Mouse (Mus musculus): ENCODE results near the gene Lypd6b. TPM values are rescaled to one million over a fixed set of nuclear protein-coding genes. Genes with fewer than 3 reads are reported as not detected.

The Lypd6b gene
- polyA plus RNA-seq, 1 experiment from 2014 or later: 6.8 TPM

- Histone ChIP-seq H3K27ac (replicated peaks) (no peak overlapping the region), H3K27me3 (no peaks in the 10 kb centered on the region), H3K9me3 (no peaks in the 10 kb centered on the region), H3K36me3 (no peaks in the 10 kb centered on the region), H3K4me1 (replicated peaks) (peaks cover 13% of the 10 kb centered on the region; the same call in 1 of the 2 replicates), H3K4me2 (no peak overlapping the region), H3K4me3 (no peak overlapping the region), H3K9ac (no peak overlapping the region)
- 25% methylated on average over 4 of the region's 4 CpGs for WGBS
- no peak for ATAC-seq (ENCODE audit: low read depth)
Measured at GRCm38 (mm10) chr2:49811871-49812363, 24.4 kb downstream of the Lypd6b start.

GRCm38 (mm10) chr2:49813151-49813550 lies 25.7 kb downstream of the Lypd6b start:
- Histone ChIP-seq H3K4me2 (no peak overlapping the region), H3K4me3 (no peak overlapping the region), H3K27ac (replicated peaks) (no peak overlapping the region), H3K27me3 (no peaks in the 10 kb centered on the region), H3K9ac (no peak overlapping the region), H3K36me3 (no peaks in the 10 kb centered on the region), H3K9me3 (no peaks in the 10 kb centered on the region), H3K4me1 (replicated peaks) (peaks cover 13% of the 10 kb centered on the region; the same call in 1 of the 2 replicates)
- 76% methylated on average over 4 of the region's 4 CpGs for WGBS
- ATAC-seq (ENCODE audit: low read depth): no peak

- Histone ChIP-seq H3K4me1 (replicated peaks) (peaks cover 13% of the 10 kb centered on the region; the same call in 1 of the 2 replicates), H3K27ac (replicated peaks) (no peak overlapping the region), H3K4me3 (no peak overlapping the region), H3K4me2 (no peak overlapping the region), H3K27me3 (no peaks in the 10 kb centered on the region), H3K9ac (no peak overlapping the region), H3K36me3 (no peaks in the 10 kb centered on the region), H3K9me3 (no peaks in the 10 kb centered on the region)
- ATAC-seq (ENCODE audit: low read depth): no peak
- 86% methylated on average over 6 of the region's 6 CpGs for WGBS
Measured at GRCm38 (mm10) chr2:49814011-49814410, 26.5 kb downstream of the Lypd6b start.

- H3K4me3 ChIP-seq: no peak overlapping the region
- ATAC-seq (ENCODE audit: low read depth): no peak
- no peaks in the 10 kb centered on the region; the same call in 1 of the 2 replicates for H3K27me3 ChIP-seq
- no peak overlapping the region for H3K27ac ChIP-seq (replicated peaks)
- no peaks in the 10 kb centered on the region for H3K9me3 ChIP-seq
- no peaks in the 10 kb centered on the region for H3K36me3 ChIP-seq
- H3K9ac ChIP-seq: no peak overlapping the region
- peaks cover 13% of the 10 kb centered on the region; the same call in 1 of the 2 replicates for H3K4me1 ChIP-seq (replicated peaks)
- whole genome bisulfite sequencing: 85% methylated on average over 3 of the region's 3 CpGs
- no peak overlapping the region for H3K4me2 ChIP-seq
Measured at GRCm38 (mm10) chr2:49815696-49816320, 28.3 kb downstream of the Lypd6b start.

DNA sequence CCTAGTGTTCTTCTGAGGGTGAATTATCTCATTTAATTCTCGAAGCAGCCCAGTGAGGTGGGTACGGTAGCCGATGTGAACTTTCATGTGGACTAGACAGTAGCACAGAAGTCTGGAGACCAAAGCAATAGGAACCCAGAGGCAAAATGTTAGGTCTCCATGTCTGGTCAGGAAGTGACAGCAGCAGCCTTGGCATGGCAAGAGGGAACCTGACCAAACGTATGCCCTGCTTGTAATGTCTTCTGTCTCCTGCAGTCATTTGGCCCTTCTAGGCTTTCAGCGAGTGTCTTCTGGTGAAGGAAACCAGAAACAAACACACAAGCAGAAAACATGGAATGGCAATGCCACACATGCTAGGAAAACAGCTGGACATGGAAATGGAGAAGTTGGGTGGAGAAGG lies 29.1 kb downstream of the Lypd6b start:
- no peak overlapping the region for H3K27ac ChIP-seq (replicated peaks)
- H3K4me2 ChIP-seq: no peak overlapping the region
- peaks cover 8% of the 10 kb centered on the region; the same call in 1 of the 2 replicates for H3K4me1 ChIP-seq (replicated peaks)
- H3K9me3 ChIP-seq: no peaks in the 10 kb centered on the region
- H3K36me3 ChIP-seq: no peaks in the 10 kb centered on the region
- H3K4me3 ChIP-seq: no peak overlapping the region
- no peak overlapping the region for H3K9ac ChIP-seq
- no peak for ATAC-seq (ENCODE audit: low read depth)
- WGBS: 88% methylated on average over 5 of the region's 5 CpGs
- no peaks in the 10 kb centered on the region; the same call in 1 of the 2 replicates for H3K27me3 ChIP-seq

DNA sequence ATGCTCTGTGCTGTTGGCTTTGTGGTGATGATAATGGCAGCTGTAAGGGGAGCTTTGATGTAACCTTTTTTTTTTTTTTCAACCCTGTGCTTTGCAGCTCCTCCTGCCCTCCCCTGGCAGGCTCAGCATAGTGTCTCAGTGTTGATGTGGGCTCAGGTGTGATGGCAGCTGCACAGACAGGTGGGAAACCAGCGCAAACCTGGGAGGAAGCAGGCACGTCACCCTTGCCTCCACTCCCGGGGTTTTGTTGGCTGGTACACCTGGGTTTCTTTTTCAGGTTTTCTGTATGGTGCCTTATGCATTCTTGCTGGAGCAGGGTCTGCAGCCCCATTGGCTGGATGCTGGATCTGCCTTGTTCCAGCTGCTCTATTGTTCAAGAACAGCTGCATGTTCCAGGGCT lies 29.7 kb downstream of the Lypd6b start:
- ATAC-seq (ENCODE audit: low read depth): no peak
- Histone ChIP-seq H3K9ac (no peak overlapping the region), H3K4me2 (no peak overlapping the region), H3K9me3 (no peaks in the 10 kb centered on the region), H3K27ac (replicated peaks) (no peak overlapping the region), H3K36me3 (no peaks in the 10 kb centered on the region), H3K4me3 (no peak overlapping the region), H3K4me1 (replicated peaks) (peaks cover 2% of the 10 kb centered on the region; the same call in 1 of the 2 replicates), H3K27me3 (no peaks in the 10 kb centered on the region; the same call in 1 of the 2 replicates)
- 96% methylated on average over 3 of the region's 3 CpGs for WGBS

DNA sequence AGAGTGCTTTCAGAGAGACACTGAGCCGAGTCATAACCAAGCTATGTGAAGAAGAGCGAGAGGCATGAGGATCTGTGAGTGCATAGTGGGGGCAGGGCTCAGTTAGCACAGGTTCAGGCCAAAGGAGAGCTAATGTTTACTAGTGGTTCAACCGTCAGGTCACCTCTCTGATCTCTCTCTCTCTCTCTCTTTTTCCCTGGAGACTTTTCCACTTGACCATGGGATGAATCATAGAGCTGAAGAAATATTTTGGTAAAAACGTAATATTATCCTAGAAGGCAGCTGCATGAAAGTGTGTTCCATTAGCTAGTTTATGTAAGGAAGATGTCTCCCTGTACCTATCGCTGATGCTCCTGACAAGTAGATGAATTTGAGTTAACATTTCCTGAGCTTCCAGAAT lies 30.6 kb downstream of the Lypd6b start:
- no peak overlapping the region for H3K27ac ChIP-seq (replicated peaks)
- H3K9me3 ChIP-seq: no peaks in the 10 kb centered on the region
- H3K36me3 ChIP-seq: no peaks in the 10 kb centered on the region
- H3K27me3 ChIP-seq: no peaks in the 10 kb centered on the region; the same call in 1 of the 2 replicates
- no peak overlapping the region for H3K9ac ChIP-seq
- WGBS: 88% methylated on average over 5 of the region's 5 CpGs
- no peak overlapping the region for H3K4me3 ChIP-seq
- no peak overlapping the region for H3K4me2 ChIP-seq
- H3K4me1 ChIP-seq (replicated peaks): no peaks in the 10 kb centered on the region
- ATAC-seq (ENCODE audit: low read depth): no peak

DNA sequence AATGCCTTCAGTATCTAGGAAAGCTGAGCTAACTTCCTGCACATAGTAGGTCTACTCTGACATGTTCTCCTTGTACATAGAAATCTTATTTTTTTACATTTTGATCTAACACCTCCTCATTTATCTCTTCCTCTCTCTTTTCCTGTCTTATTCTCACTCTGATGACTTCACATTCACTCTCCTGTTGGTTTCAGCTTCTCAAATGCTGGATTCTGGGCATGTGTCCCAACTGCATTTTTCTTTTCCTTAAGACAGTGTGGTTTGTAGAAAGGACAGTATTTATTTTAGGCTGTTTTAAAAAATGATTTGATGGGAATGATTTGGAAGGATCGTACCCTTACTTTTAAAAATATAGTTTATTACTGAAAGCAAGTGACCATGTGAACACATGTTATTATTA lies 34.8 kb downstream of the Lypd6b start:
- WGBS: 100% methylated on average over 1 of the region's 1 CpGs
- no peak overlapping the region for H3K9ac ChIP-seq
- H3K4me2 ChIP-seq: no peak overlapping the region
- no peak for ATAC-seq (ENCODE audit: low read depth)
- H3K27me3 ChIP-seq: no peaks in the 10 kb centered on the region; the same call in 1 of the 2 replicates
- H3K27ac ChIP-seq (replicated peaks): no peak overlapping the region
- no peaks in the 10 kb centered on the region for H3K9me3 ChIP-seq
- H3K4me3 ChIP-seq: no peak overlapping the region
- no peaks in the 10 kb centered on the region for H3K4me1 ChIP-seq (replicated peaks)
- no peaks in the 10 kb centered on the region for H3K36me3 ChIP-seq

DNA sequence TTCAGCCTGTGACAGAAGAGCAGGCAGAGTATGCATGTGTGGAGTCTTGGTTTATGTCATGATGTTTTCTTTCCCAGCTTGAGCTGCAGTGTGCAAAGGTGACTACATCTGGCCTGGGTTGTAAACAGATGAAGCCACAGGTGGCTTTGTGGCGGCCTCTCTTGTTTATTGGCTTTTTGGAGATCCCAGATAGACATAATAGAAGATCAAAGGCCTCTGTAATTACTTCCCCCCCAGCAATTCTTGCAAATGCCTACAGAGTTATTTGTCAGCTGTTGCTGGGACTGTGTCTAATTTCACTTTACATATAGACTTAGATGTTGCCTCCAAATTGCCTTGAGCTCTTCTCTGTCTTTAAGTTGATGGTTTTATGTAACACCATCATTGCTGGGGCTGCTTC lies 38.1 kb downstream of the Lypd6b start:
- 12% methylated on average over 1 of the region's 1 CpGs for WGBS
- peaks cover 4% of the 10 kb centered on the region; the same call in 1 of the 2 replicates for H3K4me1 ChIP-seq (replicated peaks)
- ATAC-seq (ENCODE audit: low read depth): no peak
- no peak overlapping the region for H3K9ac ChIP-seq
- no peak overlapping the region for H3K4me3 ChIP-seq
- H3K9me3 ChIP-seq: no peaks in the 10 kb centered on the region
- no peak overlapping the region for H3K4me2 ChIP-seq
- no peaks in the 10 kb centered on the region for H3K36me3 ChIP-seq
- H3K27ac ChIP-seq (replicated peaks): no peak overlapping the region
- H3K27me3 ChIP-seq: no peaks in the 10 kb centered on the region

GRCm38 (mm10) chr2:49827756-49828155 lies 40.3 kb downstream of the Lypd6b start:
- Histone ChIP-seq H3K27me3 (no peaks in the 10 kb centered on the region), H3K9me3 (no peaks in the 10 kb centered on the region), H3K27ac (replicated peaks) (no peak overlapping the region), H3K4me2 (no peak overlapping the region), H3K36me3 (no peaks in the 10 kb centered on the region), H3K4me3 (no peak overlapping the region), H3K9ac (no peak overlapping the region), H3K4me1 (replicated peaks) (peaks cover 4% of the 10 kb centered on the region; the same call in 1 of the 2 replicates)
- WGBS: 16% methylated on average over 4 of the region's 4 CpGs
- ATAC-seq (ENCODE audit: low read depth): no peak

DNA sequence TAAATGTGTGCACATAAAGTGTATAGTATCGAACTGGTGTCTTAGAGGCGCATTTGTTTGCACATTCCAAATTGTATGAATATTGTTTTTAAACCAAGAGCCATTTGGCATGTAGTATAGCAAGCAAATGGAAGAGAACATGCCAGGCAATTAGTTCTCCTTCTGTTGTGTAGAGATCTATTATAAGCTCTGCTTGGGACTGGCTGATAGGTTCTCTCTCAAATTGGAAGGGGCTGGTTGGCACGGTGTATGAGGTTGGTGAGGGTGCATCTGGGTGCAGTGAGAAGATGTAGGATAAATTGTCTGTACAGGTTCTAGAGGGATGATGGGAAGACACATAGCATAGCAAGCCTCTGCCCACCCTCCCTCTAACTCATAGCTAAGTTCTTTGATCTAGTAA lies 42.9 kb downstream of the Lypd6b start:
- Histone ChIP-seq H3K27ac (replicated peaks) (no peak overlapping the region), H3K36me3 (no peaks in the 10 kb centered on the region), H3K27me3 (no peaks in the 10 kb centered on the region), H3K9me3 (no peaks in the 10 kb centered on the region), H3K4me1 (replicated peaks) (peaks cover 4% of the 10 kb centered on the region; the same call in 1 of the 2 replicates), H3K4me3 (no peak overlapping the region), H3K9ac (no peak overlapping the region), H3K4me2 (no peak overlapping the region)
- ATAC-seq (ENCODE audit: low read depth): no peak
- WGBS: 94% methylated on average over 3 of the region's 3 CpGs

DNA sequence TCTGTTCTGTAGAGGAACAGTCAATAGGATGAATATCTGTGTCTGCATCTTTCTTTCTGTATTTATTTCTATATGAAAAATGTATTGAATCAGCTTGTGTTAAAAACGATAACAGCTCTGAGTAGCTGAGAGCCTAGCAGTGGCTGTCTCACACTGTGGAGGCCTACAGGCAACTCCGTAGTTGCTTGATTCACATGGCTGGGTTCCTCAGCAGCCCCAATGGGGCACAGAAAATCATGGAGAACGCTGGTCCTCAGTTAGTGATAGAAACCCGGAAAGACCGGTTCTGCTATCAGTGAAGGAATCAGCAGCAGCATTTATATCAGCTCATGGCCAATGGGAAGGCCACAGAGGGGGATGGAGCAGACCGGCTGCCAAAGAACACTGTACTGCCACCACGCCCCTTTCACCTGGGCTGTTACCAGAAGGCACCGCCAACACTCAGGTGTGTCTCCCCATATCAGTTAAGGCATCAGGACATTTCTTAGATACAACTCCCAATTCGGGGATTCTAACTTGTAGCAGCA lies 44.9 kb downstream of the Lypd6b start:
- Histone ChIP-seq H3K4me1 (replicated peaks) (peaks cover 5% of the 10 kb centered on the region; the same call in 1 of the 2 replicates), H3K4me2 (no peak overlapping the region), H3K4me3 (no peak overlapping the region), H3K27ac (replicated peaks) (no peak overlapping the region), H3K9me3 (no peaks in the 10 kb centered on the region), H3K9ac (no peak overlapping the region), H3K27me3 (no peaks in the 10 kb centered on the region), H3K36me3 (no peaks in the 10 kb centered on the region)
- 84% methylated on average over 9 of the region's 9 CpGs for WGBS
- no peak for ATAC-seq (ENCODE audit: low read depth)
